Mouse (Mus musculus) ES-CJ7 (cell line): ENCODE results near the gene Rassf2.
A peak's percentile ranks its signal among the peaks of the same experiment; 100 is the strongest.

Experiments used
- DNase-seq: peaks from one replicate; pipeline ENCODE4 v3.0.0; 2011; ENCODE audit warnings: low read depth, low spot score

Gene Rassf2

GRCm38 (mm10) chr2:132005445-132005844 lies 24.6 kb downstream of the Rassf2 start:
- DNase-seq: no peak

GRCm38 (mm10) chr2:132004495-132005136 lies 25.4 kb downstream of the Rassf2 start:
- no peak for DNase-seq

GRCm38 (mm10) chr2:132003916-132004315 lies 26.1 kb downstream of the Rassf2 start:
- DNase-seq: no peak

GRCm38 (mm10) chr2:132001696-132002334 lies 28.2 kb downstream of the Rassf2 start:
- DNase-seq: no peak

GRCm38 (mm10) chr2:131997356-131997755 lies 32.7 kb downstream of the Rassf2 start:
- no peak for DNase-seq

- DNase-seq: no peak
Observed at GRCm38 (mm10) chr2:131996369-131996768, 33.7 kb downstream of the Rassf2 start.

GRCm38 (mm10) chr2:131995742-131996141 lies 34.3 kb downstream of the Rassf2 start:
- DNase-seq: no peak

GRCm38 (mm10) chr2:131994971-131995370 lies 35.1 kb downstream of the Rassf2 start:
- no peak for DNase-seq

- no peak for DNase-seq
Observed at GRCm38 (mm10) chr2:131993563-131994088, 36.4 kb downstream of the Rassf2 start.

- DNase-seq: no peak
Observed at GRCm38 (mm10) chr2:131993151-131993550, 36.9 kb downstream of the Rassf2 start.

GRCm38 (mm10) chr2:131992487-131992886 lies 37.6 kb downstream of the Rassf2 start:
- DNase-seq: no peak

- no peak for DNase-seq
Observed at GRCm38 (mm10) chr2:131988550-131988949, 41.5 kb downstream of the Rassf2 start.

GRCm38 (mm10) chr2:131987950-131988349 lies 42.1 kb downstream of the Rassf2 start:
- DNase-seq: no peak

- DNase-seq: peak; percentile 74
Observed at GRCm38 (mm10) chr2:131982546-131983196, 47.4 kb downstream of the Rassf2 start.

GRCm38 (mm10) chr2:131980866-131981265 lies 49.2 kb downstream of the Rassf2 start:
- DNase-seq: no peak

- DNase-seq: no peak
Observed at GRCm38 (mm10) chr2:131976663-131977062, 53.4 kb downstream of the Rassf2 start.

- DNase-seq: no peak
Observed at GRCm38 (mm10) chr2:131971098-131971497, 59.0 kb downstream of the Rassf2 start.

- DNase-seq: no peak
Observed at GRCm38 (mm10) chr2:131970597-131970996, 59.5 kb downstream of the Rassf2 start.

GRCm38 (mm10) chr2:131961671-131962070 lies 68.4 kb downstream of the Rassf2 start:
- no peak for DNase-seq

- peak; percentile 36 for DNase-seq
Observed at GRCm38 (mm10) chr2:131957731-131958222, 72.3 kb downstream of the Rassf2 start.

GRCm38 (mm10) chr2:131956336-131957256 lies 73.5 kb downstream of the Rassf2 start:
- DNase-seq: no peak
